ENCODE assay signal across 8 mouse cellular contexts in the genomic region with DNA sequence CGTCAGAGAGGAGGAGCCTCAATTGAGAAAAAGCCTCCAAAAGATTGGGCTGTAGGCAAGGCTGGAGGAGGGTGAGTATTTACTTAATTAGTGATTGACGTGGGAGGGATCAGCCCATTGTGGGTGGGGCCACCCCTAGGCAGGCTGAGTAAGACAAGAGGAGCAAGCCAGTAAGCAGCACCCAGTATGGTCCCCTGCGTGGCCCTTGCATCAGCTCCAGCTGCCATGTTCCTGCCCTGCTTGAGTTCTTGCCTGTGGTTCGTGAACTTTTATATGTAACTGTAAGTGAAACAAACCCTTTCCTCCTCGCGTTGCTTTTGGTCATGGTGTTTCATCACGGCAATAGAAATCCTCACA. TPM values are rescaled to one million over a fixed set of nuclear protein-coding genes. Genes with fewer than 3 reads are reported as not detected.
A peak's percentile ranks its signal among the peaks of the same experiment; 100 is the strongest.
DNase-seq lines count a peak whose midpoint lies in the region; ATAC-seq lines count a peak whose summit lies in the region.

A gene (minus strand): TSS at position 27 of the 357 bp plus-strand sequence.

- H3K9ac ChIP-seq in heart, embryonic 14.5 days (ENCODE audit: low read length): no peak within 1 kb of the TSS

- H3K9me3 ChIP-seq in heart, embryonic 14.5 days (ENCODE audit: control insufficient read depth, low read length): no peaks in the 10 kb centered on the region

- peak within 1 kb of the TSS; percentile 34 for H3K4me2 ChIP-seq in heart, embryonic 14.5 days (ENCODE audit: low read length)

- no peaks in the 10 kb centered on the region for H3K36me3 ChIP-seq in heart, embryonic 14.5 days (ENCODE audit: control insufficient read depth, insufficient read depth, low read length)

- intact Hi-C loops in heart, postnatal 25 days (cut with DNase I): no loop called here

- no peak within 1 kb of the TSS for H3K4me3 ChIP-seq in heart, embryonic 14.5 days (ENCODE audit: control insufficient read depth in 1 of 2, insufficient read depth in 1 of 2, low read depth in 1 of 2, low read length in 2 of 2)

- WGBS in heart, embryonic 14.5 days: 53% methylated on average over 7 of the region's 7 CpGs

- peak; percentile 43; the same call in 1 of the 2 replicates for ATAC-seq in heart, embryonic 14.5 days (ENCODE audit: insufficient number of reproducible peaks, insufficient read depth, low FRiP score, low read depth)

- H3K27ac ChIP-seq in heart, embryonic 14.5 days (replicated peaks in 1 of 2; ENCODE audit: control insufficient read depth in 1 of 2, insufficient read depth in 1 of 2, low read depth in 2 of 2, low read length in 2 of 2): no peak within 1 kb of the TSS

- 0 out of 4 replicates have a peak, but pooled peaks cover 0 to 2% of the 10 kb centered on the region in 2 experiments for H3K4me1 ChIP-seq in heart, embryonic 14.5 days (ENCODE audit: control insufficient read depth in 2 of 2, insufficient read depth in 2 of 2, low read length in 2 of 2)

- peak; percentile 30 to 39 for DNase-seq in heart, adult 18-20 months
- no peak for DNase-seq in heart, postnatal 25 days (ENCODE audit: low spot score)
- DNase-seq in c-Kit-positive CD71-positive TER-119-negative erythroid progenitor cells, embryonic 14.5 days (ENCODE audit: low read depth): peak; percentile 53
- peak; percentile 38 for DNase-seq in lung, postnatal 10 days
- DNase-seq in layer of hippocampus, postnatal 10 days (ENCODE audit: low spot score in 2 of 2): no peak
- no peak for DNase-seq in left cerebral cortex, adult 8-10 months (ENCODE audit: low spot score in 2 of 2)
- DNase-seq in right cerebral cortex, postnatal 25 days: no peak

- H3K27me3 ChIP-seq in heart, embryonic 14.5 days (ENCODE audit: control insufficient read depth, insufficient read depth, low read length): no peaks in the 10 kb centered on the region

RNA-seq across cellular contexts. Expression of the gene that starts here (rescaled TPM):
- total RNA-seq in heart, adult 18-20 months (2021): 1 to 10 TPM; 5.7 to 7.3 TPM
- 1 to 10 TPM; 4.8 to 5.2 TPM for total RNA-seq in heart, postnatal 25 days (2021)
- 2.2 and 2.5 TPM in 2 replicates for polyA plus RNA-seq in heart, embryonic 14.5 days (2014; fragmentation: Nextera tagmentation; extraction: Ambion mirVana)
- total RNA-seq in layer of hippocampus, postnatal 10 days (2021): 1 to 10 TPM; 3.1 to 5.1 TPM
- total RNA-seq in left cerebral cortex, adult 8-10 months (2022): 1 to 10 TPM; 1.2 to 5.0 (median 2.2) TPM

Comparison
In these comparisons a context has a peak if more than half of its experiments do, and no peak if none do; other contexts are left out.
1. DNase-seq: peak in heart, adult 18-20 months (2 of 2), c-Kit-positive CD71-positive TER-119-negative erythroid progenitor cells, embryonic 14.5 days (single experiment) and lung, postnatal 10 days (single experiment); none in heart, postnatal 25 days (single experiment), layer of hippocampus, postnatal 10 days (0 of 2), left cerebral cortex, adult 8-10 months (0 of 2) and right cerebral cortex, postnatal 25 days (single experiment).